Mouse (Mus musculus) kidney, adult 18-20 months (tissue): ENCODE measurements around the gene Glipr1l2.
"Not testable (repeated sequence)": the region's sequence is repeated elsewhere in the genome, so short reads cannot be mapped to it uniquely, and the experiment has no call there.

Source experiments
- DNase-seq: peaks from one replicate; pipeline ENCODE4 v3.0.0; 2021

The Glipr1l2 gene

GRCm38 (mm10) chr10:112083157-112083556, at the start of gene Glipr1l2:
Gene Glipr1l2, plus strand, starts transcription at chr10:112083354.
- DNase-seq = no peak

- DNase-seq = not testable (repeated sequence)
Observed at GRCm38 (mm10) chr10:112043523-112043922, 39.6 kb upstream of the Glipr1l2 start.

- DNase-seq = not testable (repeated sequence)
Observed at GRCm38 (mm10) chr10:112044283-112044682, 38.9 kb upstream of the Glipr1l2 start.

- no peak for DNase-seq
Observed at GRCm38 (mm10) chr10:112051220-112051619, 31.9 kb upstream of the Glipr1l2 start.

- DNase-seq = not testable (repeated sequence)
Observed at GRCm38 (mm10) chr10:112051956-112052355, 31.2 kb upstream of the Glipr1l2 start.

GRCm38 (mm10) chr10:112059702-112060582, 23.2 kb upstream of the Glipr1l2 start, which contains the start of gene Glipr1l1:
Gene Glipr1l1, plus strand, starts transcription at chr10:112060189.
- peak; percentile 38 for DNase-seq

- not testable (repeated sequence) for DNase-seq
Observed at GRCm38 (mm10) chr10:112060583-112060934, 22.6 kb upstream of the Glipr1l2 start.

GRCm38 (mm10) chr10:112080044-112080443, 3.1 kb upstream of the Glipr1l2 start:
- DNase-seq = no peak

GRCm38 (mm10) chr10:112105785-112106184, 22.6 kb downstream of the Glipr1l2 start:
- DNase-seq = peak; percentile 60

GRCm38 (mm10) chr10:112110401-112110800, 27.2 kb downstream of the Glipr1l2 start:
- no peak for DNase-seq

GRCm38 (mm10) chr10:112125090-112125489, 41.9 kb downstream of the Glipr1l2 start:
- DNase-seq = not testable (repeated sequence)

- DNase-seq = not testable (repeated sequence)
Observed at GRCm38 (mm10) chr10:112127682-112128230, 44.6 kb downstream of the Glipr1l2 start.

- DNase-seq = no peak
Observed at GRCm38 (mm10) chr10:112132194-112132593, 49.0 kb downstream of the Glipr1l2 start.

- DNase-seq = peak; percentile 9
Observed at GRCm38 (mm10) chr10:112138050-112138870, 55.1 kb downstream of the Glipr1l2 start.

- DNase-seq = no peak
Observed at GRCm38 (mm10) chr10:112138871-112139430, 55.8 kb downstream of the Glipr1l2 start.

- DNase-seq = no peak
Observed at GRCm38 (mm10) chr10:112139834-112140233, 56.7 kb downstream of the Glipr1l2 start.
